Mouse (Mus musculus): ENCODE results near the gene Clec16a. TPM values are rescaled to one million over a fixed set of nuclear protein-coding genes. Genes with fewer than 3 reads are reported as not detected.
A peak's percentile ranks its signal among the peaks of the same experiment; 100 is the strongest.

The Clec16a gene
- total and polyA plus RNA-seq, 3 experiments: 20.0 to 24.2 (median 20.5) TPM

GRCm38 (mm10) chr16:10586546-10586945, 41.4 kb downstream of the Clec16a start:
- dilution Hi-C loops (cut with MboI; ENCODE audit: extremely low pct_ligation_motif_present, extremely low pct_unique_long_range_greater_than_20kb, low sequenced_read_pairs): no loop called here
- H3K9me3 ChIP-seq (replicated peaks; ENCODE audit: low read length): no peaks in the 10 kb centered on the region
- H3K4me2 ChIP-seq (ENCODE audit: insufficient read depth, low read depth, poor library complexity, severe bottlenecking): no peak overlapping the region
- H3K79me2 ChIP-seq (replicated peaks; ENCODE audit: control insufficient read depth, extremely low read depth, insufficient read depth, poor library complexity, severe bottlenecking): no peaks in the 10 kb centered on the region
- no peak overlapping the region for H3K4me3 ChIP-seq (replicated peaks in 1 of 3; ENCODE audit: low read depth in 2 of 3, low read length in 2 of 3, poor library complexity in 1 of 3)
- no peak overlapping the region for H3K27ac ChIP-seq (ENCODE audit: insufficient read depth, low read depth)
- in situ Hi-C loops (cut with MboI; ENCODE audit: low pct_ligation_motif_present, low pct_unique_long_range_greater_than_20kb, low sequenced_read_pairs): no loop called here
- H3K9ac ChIP-seq (ENCODE audit: insufficient read depth, low read depth): no peak overlapping the region
- H3K36me3 ChIP-seq (replicated peaks in 1 of 2; ENCODE audit: control insufficient read depth in 1 of 2, insufficient read depth in 1 of 2, low read length in 1 of 2): peaks cover 33 to 83% of the 10 kb centered on the region in 2 experiments
- TF ChIP-seq MAZ (IDR thresholded peaks at IDR 0.05; ENCODE audit: low read depth, low read length) (no peak), MEF2A (IDR thresholded peaks at IDR 0.05; ENCODE audit: borderline replicate concordance, low read depth, low read length) (no peak), UBTF (IDR thresholded peaks at IDR 0.05; ENCODE audit: low read depth, low read length) (no peak), JUND (conservative IDR thresholded peaks at IDR 0.05; ENCODE audit: low read depth, low read length) (no peak), CTCF (conservative IDR thresholded peaks at IDR 0.05 in 1 of 2, IDR thresholded peaks at IDR 0.05 in 1 of 2; ENCODE audit: low read depth in 2 of 2, low read length in 2 of 2) (peak in 1 of 2 experiments; percentile 51; a peak in 2 of 4 replicates), ZKSCAN1 (IDR thresholded peaks at IDR 0.05; ENCODE audit: borderline replicate concordance, low read depth, low read length) (no peak), E2F4 (IDR thresholded peaks at IDR 0.05; ENCODE audit: insufficient replicate concordance, low read depth, low read length) (no peak), CHD1 (IDR thresholded peaks at IDR 0.05; ENCODE audit: low read depth, low read length) (no peak), MAFK (IDR thresholded peaks at IDR 0.05; ENCODE audit: insufficient replicate concordance, low read length) (no peak), USF1 (IDR thresholded peaks at IDR 0.05; ENCODE audit: low read depth, low read length) (no peak), JUN (IDR thresholded peaks at IDR 0.05; ENCODE audit: insufficient read depth, low read depth, low read length) (no peak), HCFC1 (IDR thresholded peaks at IDR 0.05; ENCODE audit: low read depth, low read length) (no peak), SMC3 (IDR thresholded peaks at IDR 0.05; ENCODE audit: low read depth, low read length) (peak; percentile 42), USF2 (conservative IDR thresholded peaks at IDR 0.05; ENCODE audit: low read depth, low read length) (no peak), RAD21 (IDR thresholded peaks at IDR 0.05; ENCODE audit: low read depth, low read length) (peak; percentile 50), MXI1 (IDR thresholded peaks at IDR 0.05; ENCODE audit: low read depth, low read length) (no peak)
- no peaks in the 10 kb centered on the region for H3K27me3 ChIP-seq (replicated peaks)
- peak; percentile 30 for DNase-seq (ENCODE audit: extremely low read depth)
- no peaks in the 10 kb centered on the region for H3K4me1 ChIP-seq (ENCODE audit: control insufficient read depth in 1 of 2, insufficient read depth in 2 of 2)

- no peaks in the 10 kb centered on the region for H3K9me3 ChIP-seq (replicated peaks; ENCODE audit: low read length)
- H3K27me3 ChIP-seq (replicated peaks): no peaks in the 10 kb centered on the region
- DNase-seq (ENCODE audit: extremely low read depth): no peak
- no peak overlapping the region for H3K27ac ChIP-seq (ENCODE audit: insufficient read depth, low read depth)
- H3K9ac ChIP-seq (ENCODE audit: insufficient read depth, low read depth): no peak overlapping the region
- no peaks in the 10 kb centered on the region for H3K4me1 ChIP-seq (ENCODE audit: control insufficient read depth in 1 of 2, insufficient read depth in 2 of 2)
- no peaks in the 10 kb centered on the region for H3K79me2 ChIP-seq (replicated peaks; ENCODE audit: control insufficient read depth, extremely low read depth, insufficient read depth, poor library complexity, severe bottlenecking)
- no peak overlapping the region for H3K4me3 ChIP-seq (replicated peaks in 1 of 3; ENCODE audit: low read depth in 2 of 3, low read length in 2 of 3, poor library complexity in 1 of 3)
- TF ChIP-seq HCFC1 (IDR thresholded peaks at IDR 0.05; ENCODE audit: low read depth, low read length) (no peak), SMC3 (IDR thresholded peaks at IDR 0.05; ENCODE audit: low read depth, low read length) (no peak), ZKSCAN1 (IDR thresholded peaks at IDR 0.05; ENCODE audit: borderline replicate concordance, low read depth, low read length) (no peak), E2F4 (IDR thresholded peaks at IDR 0.05; ENCODE audit: insufficient replicate concordance, low read depth, low read length) (no peak), POLR2AphosphoS2 (IDR thresholded peaks at IDR 0.05; ENCODE audit: low read depth, low read length) (no peak), MEF2A (IDR thresholded peaks at IDR 0.05; ENCODE audit: borderline replicate concordance, low read depth, low read length) (no peak), MAX (IDR thresholded peaks at IDR 0.05; ENCODE audit: low read length) (no peak), GABPA (IDR thresholded peaks at IDR 0.05; ENCODE audit: insufficient replicate concordance, low read depth, low read length) (no peak), JUN (IDR thresholded peaks at IDR 0.05; ENCODE audit: insufficient read depth, low read depth, low read length) (no peak), RAD21 (IDR thresholded peaks at IDR 0.05; ENCODE audit: low read depth, low read length) (no peak), ZNF384 (IDR thresholded peaks at IDR 0.05; ENCODE audit: low read depth, low read length) (no peak), PAX5 (IDR thresholded peaks at IDR 0.05; ENCODE audit: low read length) (no peak)
- dilution Hi-C loops (cut with MboI; ENCODE audit: extremely low pct_ligation_motif_present, extremely low pct_unique_long_range_greater_than_20kb, low sequenced_read_pairs) (no loop called here), in situ Hi-C loops (cut with MboI; ENCODE audit: low pct_ligation_motif_present, low pct_unique_long_range_greater_than_20kb, low sequenced_read_pairs) (no loop called here)
- no peak overlapping the region for H3K4me2 ChIP-seq (ENCODE audit: insufficient read depth, low read depth, poor library complexity, severe bottlenecking)
- peaks cover 26 to 66% of the 10 kb centered on the region in 2 experiments for H3K36me3 ChIP-seq (replicated peaks in 1 of 2; ENCODE audit: control insufficient read depth in 1 of 2, insufficient read depth in 1 of 2, low read length in 1 of 2)
Measured at GRCm38 (mm10) chr16:10599888-10600740, 55.0 kb downstream of the Clec16a start.
